Mouse (Mus musculus) layer of hippocampus, adult 8-10 months (tissue): ENCODE data around the gene Glra4. TPM values are rescaled to one million over a fixed set of nuclear protein-coding genes. Genes with fewer than 3 reads are reported as not detected.

ENCODE experiments used
- DNase-seq, 2 experiments: peaks; one replicate each; pipeline ENCODE4 v3.0.0; 2022; ENCODE audit warnings: low spot score in 2 of 2
- total RNA-seq, 4 experiments: library from RNA; stranded (reverse); gene quantifications; 2 replicates each; pipeline ENCODE4 v1.2.4; 2022

Gene Glra4
- under 1 TPM in 1 of 4 experiments, not detected in 3; 0.45 TPM for total RNA-seq

DNA sequence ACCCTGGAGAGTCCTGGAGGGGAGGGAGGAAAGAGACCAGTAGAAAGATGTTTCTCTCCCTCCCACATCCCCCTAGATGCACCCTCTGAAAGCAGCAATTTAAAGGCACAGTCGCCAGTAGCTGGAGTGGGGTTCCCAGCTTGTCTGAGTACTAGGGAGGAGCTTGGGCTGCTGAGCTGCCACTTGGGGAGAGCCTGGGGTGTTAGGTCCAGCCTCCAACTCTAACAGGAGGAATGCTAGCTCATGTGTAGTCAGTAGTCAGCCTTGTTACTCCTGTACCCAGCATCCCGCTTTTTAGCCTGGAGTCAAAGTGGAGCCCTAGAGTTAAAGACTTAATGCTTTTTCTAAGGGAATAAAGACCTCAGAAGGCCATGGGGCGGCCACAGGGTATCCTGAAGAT, at the start of gene Glra4:
TSS of gene Glra4 (minus strand) at position 101 of the 400 bp plus-strand sequence.
- DNase-seq: no peak

GRCm38 (mm10) chrX:136828610-136829009, 48.7 kb upstream of the Glra4 start:
- no peak for DNase-seq

- DNase-seq: no peak
Measured at GRCm38 (mm10) chrX:136825016-136825415, 45.1 kb upstream of the Glra4 start.

- no peak for DNase-seq
Measured at GRCm38 (mm10) chrX:136822371-136822770, 42.4 kb upstream of the Glra4 start, which contains the start of gene Plp1. Gene Plp1, plus strand, starts transcription at chrX:136822671.

DNA sequence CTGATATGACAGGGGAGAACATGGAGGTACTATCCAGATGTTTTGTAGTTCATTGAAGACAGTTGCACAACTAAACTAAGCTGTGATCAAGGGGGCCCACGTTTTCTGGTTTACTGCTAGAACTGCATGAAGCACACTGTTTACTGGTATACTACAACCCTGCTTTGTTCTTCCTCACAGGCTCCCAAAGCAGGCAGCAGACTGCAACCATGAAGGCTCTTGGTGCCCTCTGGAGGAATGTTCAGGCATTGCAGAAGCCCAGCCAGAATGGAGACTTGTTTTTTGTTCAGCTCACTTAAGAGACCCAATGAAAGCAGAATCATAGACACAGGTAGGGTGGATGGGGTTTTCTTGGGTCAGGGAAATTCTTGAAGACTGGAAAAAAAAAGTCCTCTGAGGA, 40.3 kb upstream of the Glra4 start:
- peak; percentile 63 to 84 for DNase-seq

DNA sequence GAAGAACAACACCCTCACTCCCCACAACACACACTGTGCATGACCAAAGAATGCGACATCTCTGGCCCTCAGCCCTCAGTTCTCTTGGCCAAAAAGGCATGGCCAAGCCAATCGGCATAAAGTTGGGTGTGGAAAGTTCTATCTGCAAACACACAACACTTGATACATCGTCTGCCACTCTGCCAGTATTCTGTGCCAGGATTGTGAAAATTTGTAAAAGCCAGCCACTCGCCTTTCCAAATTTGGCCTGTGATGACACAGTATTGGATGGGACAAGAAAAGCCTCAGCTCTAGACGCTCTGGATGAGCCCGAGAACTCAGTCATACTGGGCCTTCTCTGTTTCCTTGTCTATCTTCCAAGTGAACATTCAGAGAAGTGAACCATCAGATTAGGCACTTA, 39.8 kb upstream of the Glra4 start:
- DNase-seq: no peak

DNA sequence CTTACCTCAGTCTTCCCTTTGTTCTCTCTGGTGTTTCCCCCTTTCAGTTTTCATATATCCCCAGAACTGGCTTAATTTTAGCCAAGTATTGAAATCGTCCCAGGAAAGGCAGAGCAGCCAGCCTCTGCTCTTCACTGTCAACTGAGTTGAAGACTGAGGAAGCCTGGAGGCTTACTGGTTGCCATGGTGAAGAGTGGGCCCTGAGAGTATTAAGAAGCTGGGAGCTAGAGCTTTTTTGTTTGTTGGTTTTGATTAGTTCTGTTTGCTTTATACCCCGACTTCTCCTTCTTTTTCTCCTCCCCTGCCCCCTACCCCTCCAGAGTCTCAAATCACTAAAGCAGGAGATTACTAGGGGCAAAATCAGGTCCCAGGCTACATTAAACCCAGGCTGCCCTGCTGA, 17.3 kb upstream of the Glra4 start:
- no peak for DNase-seq

DNA sequence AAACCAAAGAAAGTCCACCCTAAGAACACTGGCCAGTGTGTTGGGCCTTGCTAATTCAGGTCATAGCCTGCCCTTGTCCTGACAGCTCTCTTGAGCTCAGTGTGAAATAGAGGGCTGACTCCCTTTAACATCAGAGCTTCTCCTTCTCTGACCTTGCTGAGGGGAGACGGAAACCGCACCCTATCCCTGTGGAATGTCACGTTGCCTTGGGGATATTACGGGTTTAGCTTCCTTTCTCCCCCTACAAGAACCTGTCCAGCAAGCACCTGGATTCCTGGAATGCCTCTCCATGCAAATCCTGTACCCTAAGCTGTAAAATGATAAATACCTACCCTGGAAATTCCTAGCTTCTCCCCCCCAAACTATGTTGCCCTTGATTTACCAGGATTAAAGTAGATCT, 9.5 kb upstream of the Glra4 start:
- DNase-seq: no peak

- DNase-seq: no peak
Measured at GRCm38 (mm10) chrX:136779262-136779661, 679 bp downstream of the Glra4 start.

- no peak for DNase-seq
Measured at GRCm38 (mm10) chrX:136778046-136778445, 1.9 kb downstream of the Glra4 start.

GRCm38 (mm10) chrX:136773035-136773434, 6.9 kb downstream of the Glra4 start:
- no peak for DNase-seq

- no peak for DNase-seq
Measured at GRCm38 (mm10) chrX:136761103-136762074, 18.6 kb downstream of the Glra4 start.

DNA sequence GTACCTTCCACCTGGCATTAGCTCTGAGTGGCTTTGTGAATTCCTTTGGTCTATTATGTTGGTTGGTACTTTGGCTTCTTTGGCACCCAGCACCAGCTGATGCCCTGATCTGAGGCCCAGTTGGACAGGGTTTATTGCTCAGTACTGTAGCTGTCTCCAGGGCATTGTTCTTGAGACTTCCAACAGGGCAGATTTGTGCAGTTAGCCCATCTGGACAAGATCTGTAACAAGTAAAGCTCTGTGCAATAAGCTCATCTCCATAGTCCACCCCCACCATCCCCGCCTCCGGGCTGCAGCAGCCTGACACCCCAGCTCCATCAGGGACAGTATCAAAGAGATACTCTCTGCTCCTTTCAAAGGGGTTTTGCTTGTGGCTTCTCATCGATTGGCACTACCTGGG, 24.5 kb downstream of the Glra4 start:
- DNase-seq: peak; percentile 35 to 55

- DNase-seq: peak; percentile 11 to 28
Measured at GRCm38 (mm10) chrX:136749329-136749728, 30.6 kb downstream of the Glra4 start.

DNA sequence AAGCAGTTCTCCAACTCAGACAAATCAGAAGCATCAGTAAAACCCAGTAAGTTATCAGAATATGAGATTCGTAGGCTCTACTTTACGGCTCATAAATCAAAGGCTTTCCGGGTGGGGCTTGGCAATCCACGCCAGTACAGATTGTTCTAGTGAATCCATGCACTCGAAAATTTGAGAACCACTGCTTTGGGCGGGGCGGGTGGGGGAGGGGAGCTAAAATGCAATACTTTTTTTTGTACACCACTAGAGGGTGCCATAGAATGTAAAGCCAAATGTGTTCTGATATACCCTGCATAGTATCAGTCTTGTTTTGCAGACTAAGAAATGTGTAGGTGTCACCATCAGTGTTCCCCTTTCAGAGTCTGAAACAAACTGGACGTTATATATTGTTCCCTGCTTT, 35.3 kb downstream of the Glra4 start:
- DNase-seq: no peak

- DNase-seq: no peak
Measured at GRCm38 (mm10) chrX:136743459-136743858, 36.5 kb downstream of the Glra4 start, which contains the start of gene Morf4l2. Gene Morf4l2, minus strand, starts transcription at chrX:136743690.

DNA sequence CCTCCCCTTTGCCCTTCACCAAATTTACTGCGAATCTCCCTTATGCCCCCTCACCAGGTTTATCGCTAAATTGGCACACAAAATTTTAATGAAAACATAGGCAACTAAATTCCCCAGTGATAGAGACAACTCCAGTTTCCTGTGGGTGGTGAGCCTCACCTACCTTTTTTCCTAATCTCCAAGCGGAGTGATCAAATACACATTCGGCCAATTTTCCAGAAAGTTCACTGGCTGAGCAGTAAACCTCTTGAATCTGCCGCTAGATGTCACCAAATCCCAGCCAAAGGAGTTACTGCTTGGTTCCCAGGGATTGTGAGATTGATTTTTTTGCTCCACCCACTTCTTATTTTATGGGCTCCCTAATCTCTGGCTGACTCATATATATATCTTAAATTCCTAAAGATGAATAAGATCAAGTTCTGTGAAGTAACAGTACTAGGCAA, 37.3 kb downstream of the Glra4 start:
- DNase-seq: peak; percentile 17 to 56

GRCm38 (mm10) chrX:136742241-136742640, 37.7 kb downstream of the Glra4 start:
- DNase-seq: no peak

GRCm38 (mm10) chrX:136741651-136742201, 38.2 kb downstream of the Glra4 start:
- DNase-seq: peak in 1 of 2 experiments; percentile 74

- DNase-seq: peak; percentile 95 to 98
Measured at GRCm38 (mm10) chrX:136740791-136741650, 38.9 kb downstream of the Glra4 start.

- no peak for DNase-seq
Measured at GRCm38 (mm10) chrX:136740087-136740790, 39.7 kb downstream of the Glra4 start.
